Mouse (Mus musculus): ENCODE measurements around the gene Rgl2. TPM values are rescaled to one million over a fixed set of nuclear protein-coding genes. Genes with fewer than 3 reads are reported as not detected.
"Not testable (repeated sequence)": the region's sequence is repeated elsewhere in the genome, so short reads cannot be mapped to it uniquely, and the experiment has no call there.

Gene Rgl2
- polyA plus RNA-seq, 1 experiment from 2014 or later = 43.1 TPM

DNA sequence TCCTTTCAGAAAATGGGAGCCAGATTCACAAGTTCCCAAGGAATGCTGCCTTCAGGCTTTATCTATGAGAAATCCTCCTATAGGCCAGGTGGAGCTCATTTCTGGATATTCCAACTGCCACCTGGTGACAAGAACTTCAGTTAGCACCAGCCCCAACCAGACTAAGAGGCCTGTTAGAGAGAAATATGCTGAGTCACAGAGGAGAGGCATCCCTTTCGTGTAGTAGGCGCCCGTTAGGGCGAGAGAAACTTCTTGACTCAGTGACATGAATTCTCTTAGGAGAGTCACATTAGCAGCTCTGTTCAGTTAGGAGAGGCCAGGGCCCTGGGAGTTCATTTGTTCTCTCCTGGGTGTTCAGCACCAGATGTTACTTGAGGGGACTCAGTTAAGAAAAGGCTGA, 29.7 kb upstream of the Rgl2 start:
- Histone ChIP-seq H3K9me3 (replicated peaks) (no peaks in the 10 kb centered on the region), H3K27me3 (ENCODE audit: low read depth, poor library complexity, severe bottlenecking) (no peaks in the 10 kb centered on the region), H3K4me3 (no peak overlapping the region), H3K36me3 (no peaks in the 10 kb centered on the region), H3K4me1 (peaks cover under 1% of the 10 kb centered on the region; the same call in 1 of the 2 replicates), H3K27ac (replicated peaks) (no peak overlapping the region)
- DNase-seq (ENCODE audit: low spot score) = no peak
- WGBS = 87% methylated on average over 4 of the region's 4 CpGs

DNA sequence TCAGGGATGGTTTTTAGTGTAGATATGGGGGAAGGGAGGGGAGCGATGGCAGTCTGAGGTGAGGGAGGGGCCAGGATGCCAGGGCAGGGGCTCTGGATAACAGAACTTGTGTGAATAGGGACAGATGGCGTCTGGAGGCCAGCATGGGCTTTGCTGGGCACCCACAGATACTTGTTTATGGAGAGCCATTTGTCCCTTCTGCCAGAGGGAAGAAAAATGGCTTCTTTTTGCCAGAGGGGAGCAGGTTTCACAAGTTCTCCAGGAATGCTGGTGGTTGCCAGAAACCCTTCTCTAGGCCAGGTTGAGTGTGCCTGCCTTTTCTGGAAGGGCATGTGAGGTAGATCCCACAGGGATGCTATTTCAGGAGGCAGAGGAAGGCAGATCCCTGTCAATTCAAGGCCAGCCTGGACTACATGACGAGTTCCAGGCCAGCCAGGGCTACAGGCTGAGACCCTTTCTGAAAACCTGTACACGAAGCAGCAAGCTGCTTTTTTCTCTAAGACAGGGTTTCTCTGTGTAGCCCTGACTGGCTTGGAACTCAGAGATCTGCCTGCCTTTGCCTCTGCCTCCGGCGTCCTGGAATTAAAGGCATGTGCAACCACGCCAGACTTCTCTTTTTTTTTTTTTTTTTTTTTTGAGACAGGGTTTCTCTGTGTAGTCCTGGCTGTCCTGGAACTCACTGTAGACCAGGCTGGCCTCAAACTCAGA, 28.9 kb upstream of the Rgl2 start:
- Histone ChIP-seq H3K36me3 (no peaks in the 10 kb centered on the region), H3K4me3 (no peak overlapping the region), H3K27ac (replicated peaks) (no peak overlapping the region), H3K27me3 (ENCODE audit: low read depth, poor library complexity, severe bottlenecking) (no peaks in the 10 kb centered on the region), H3K4me1 (peaks cover 5% of the 10 kb centered on the region), H3K9me3 (replicated peaks) (no peaks in the 10 kb centered on the region)
- DNase-seq (ENCODE audit: low spot score) = no peak
- 88% methylated on average over 7 of the region's 7 CpGs for WGBS

DNA sequence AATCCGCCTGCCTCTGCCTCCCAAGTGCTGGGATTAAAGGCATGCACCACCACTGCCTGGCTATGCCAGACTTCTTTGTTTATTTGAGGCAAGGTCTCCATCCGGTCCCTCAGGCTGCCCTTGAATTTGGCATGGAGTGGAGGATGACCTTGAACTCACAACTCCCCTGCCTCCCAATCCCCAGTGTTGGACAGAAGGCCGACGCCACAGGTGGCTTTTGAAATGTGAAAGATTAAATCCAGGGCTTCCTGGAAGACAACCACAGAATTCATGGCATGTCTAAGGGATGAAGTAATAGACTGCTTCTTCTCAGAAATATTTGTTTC, 28.4 kb upstream of the Rgl2 start:
- WGBS = 86% methylated on average over 4 of the region's 4 CpGs
- Histone ChIP-seq H3K9me3 (replicated peaks) (no peaks in the 10 kb centered on the region), H3K36me3 (no peaks in the 10 kb centered on the region), H3K27me3 (ENCODE audit: low read depth, poor library complexity, severe bottlenecking) (no peaks in the 10 kb centered on the region), H3K4me1 (peaks cover 5% of the 10 kb centered on the region), H3K4me3 (no peak overlapping the region), H3K27ac (replicated peaks) (no peak overlapping the region)
- no peak for DNase-seq (ENCODE audit: low spot score)

DNA sequence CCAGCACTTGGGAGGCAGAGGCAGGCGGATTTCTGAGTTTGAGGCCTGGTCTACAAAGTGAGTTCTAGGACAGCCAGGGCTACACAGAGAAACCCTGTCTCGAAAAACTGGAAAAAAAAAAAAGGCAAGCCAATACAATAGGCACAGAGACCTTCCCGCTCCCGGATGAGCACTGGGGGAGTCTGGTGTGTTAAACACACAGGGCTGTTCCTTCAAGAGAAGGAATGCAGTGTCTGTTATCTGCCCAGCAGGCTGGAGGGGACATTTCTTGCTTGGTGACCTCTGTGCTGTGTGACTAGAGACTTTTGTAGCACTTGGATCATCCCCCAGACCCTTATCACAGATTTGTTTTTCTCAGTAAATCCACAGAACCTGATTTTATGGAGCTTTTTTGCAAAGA, 27.7 kb upstream of the Rgl2 start:
- H3K4me1 ChIP-seq = peaks cover 5% of the 10 kb centered on the region
- WGBS = 87% methylated on average over 4 of the region's 4 CpGs
- H3K9me3 ChIP-seq (replicated peaks) = no peaks in the 10 kb centered on the region
- H3K4me3 ChIP-seq = no peak overlapping the region
- no peaks in the 10 kb centered on the region for H3K36me3 ChIP-seq
- no peak for DNase-seq (ENCODE audit: low spot score)
- H3K27me3 ChIP-seq (ENCODE audit: low read depth, poor library complexity, severe bottlenecking) = peaks cover 1% of the 10 kb centered on the region; the same call in 1 of the 2 replicates
- H3K27ac ChIP-seq (replicated peaks) = no peak overlapping the region

DNA sequence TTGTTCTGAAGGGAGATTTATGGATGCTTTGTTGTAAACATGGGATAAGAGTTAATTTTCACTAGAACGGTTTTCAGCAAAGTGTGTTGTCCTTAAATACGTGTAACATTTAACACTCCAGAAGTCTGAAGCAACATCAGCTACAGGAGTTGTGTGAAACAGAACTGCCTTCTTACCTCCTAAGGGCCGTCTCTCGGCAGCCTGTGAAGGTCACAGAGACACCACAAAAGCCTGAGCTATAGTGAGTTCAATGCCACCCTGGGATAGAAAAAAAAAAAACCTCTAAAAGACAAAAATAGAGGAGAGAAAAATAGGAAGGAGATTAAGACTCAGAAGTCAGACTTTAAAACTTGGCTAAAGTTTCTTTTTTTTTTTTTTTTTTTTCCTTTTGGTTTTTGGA, 27.3 kb upstream of the Rgl2 start:
- 88% methylated on average over 4 of the region's 4 CpGs for WGBS
- H3K4me1 ChIP-seq = peaks cover 5% of the 10 kb centered on the region
- peaks cover 6% of the 10 kb centered on the region; the same call in 1 of the 2 replicates for H3K27me3 ChIP-seq (ENCODE audit: low read depth, poor library complexity, severe bottlenecking)
- no peaks in the 10 kb centered on the region for H3K36me3 ChIP-seq
- H3K4me3 ChIP-seq = no peak overlapping the region
- no peak overlapping the region for H3K27ac ChIP-seq (replicated peaks)
- DNase-seq (ENCODE audit: low spot score) = no peak
- no peaks in the 10 kb centered on the region for H3K9me3 ChIP-seq (replicated peaks)

DNA sequence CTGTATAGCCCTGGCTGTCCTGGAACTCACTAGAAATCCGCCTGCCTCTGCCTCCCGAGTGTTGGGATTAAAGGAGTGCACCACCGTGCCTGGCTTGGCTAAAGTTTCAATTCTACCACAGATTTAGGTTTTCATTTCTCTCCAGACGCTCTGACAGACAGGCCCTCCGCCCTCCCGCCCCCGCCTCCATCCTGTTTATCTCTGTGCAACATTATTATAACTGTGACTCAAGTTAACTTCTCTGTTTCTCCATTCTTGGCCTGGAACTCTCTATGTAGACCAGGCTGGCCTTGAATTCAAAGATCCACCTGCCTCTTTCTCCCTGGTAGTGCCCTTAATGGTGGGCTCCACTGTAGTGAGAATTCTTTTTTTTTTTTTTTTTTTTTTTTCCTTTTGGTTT, 26.9 kb upstream of the Rgl2 start:
- no peaks in the 10 kb centered on the region for H3K36me3 ChIP-seq
- DNase-seq (ENCODE audit: low spot score) = no peak
- no peaks in the 10 kb centered on the region for H3K9me3 ChIP-seq (replicated peaks)
- 85% methylated on average over 7 of the region's 7 CpGs for whole genome bisulfite sequencing
- H3K4me1 ChIP-seq = peaks cover 5% of the 10 kb centered on the region
- H3K27me3 ChIP-seq (ENCODE audit: low read depth, poor library complexity, severe bottlenecking) = peaks cover 7% of the 10 kb centered on the region; the same call in 1 of the 2 replicates
- no peak overlapping the region for H3K4me3 ChIP-seq
- H3K27ac ChIP-seq (replicated peaks) = no peak overlapping the region

DNA sequence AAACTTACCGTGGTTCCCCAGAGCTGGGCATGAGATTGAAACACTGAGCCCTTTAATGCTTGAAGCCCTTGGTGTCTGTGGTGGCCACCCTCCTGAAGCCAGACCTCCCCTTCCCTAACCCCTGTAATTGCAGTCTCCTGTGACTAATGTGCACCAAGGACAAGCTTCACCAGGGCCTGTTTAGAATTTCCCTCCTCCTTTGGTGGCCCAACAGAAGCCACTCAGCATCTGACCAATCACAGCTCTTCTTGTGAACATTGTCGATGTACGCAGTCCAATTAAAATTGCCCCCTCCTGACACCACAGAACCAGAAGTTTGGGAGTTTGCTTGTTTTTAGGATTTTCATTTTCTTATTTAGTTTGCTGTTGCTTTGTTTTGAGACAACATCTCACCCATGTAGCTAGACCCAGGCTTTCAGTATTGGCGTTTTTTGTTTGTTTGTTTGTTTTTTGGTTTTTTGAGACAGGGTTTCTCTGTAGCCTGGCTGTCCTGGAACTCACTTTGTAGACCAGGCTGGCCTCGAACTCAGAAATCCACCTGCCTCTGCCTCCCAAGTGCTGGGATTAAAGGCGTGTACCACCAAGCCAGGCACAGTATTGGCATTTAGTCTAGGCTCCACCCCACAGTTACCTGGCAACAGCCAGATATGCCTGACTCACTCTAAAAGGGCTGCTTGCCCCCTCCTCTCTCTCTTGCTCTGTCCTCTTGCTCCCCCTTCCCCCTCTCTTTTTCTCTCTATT, 25.3 kb upstream of the Rgl2 start:
- H3K4me1 ChIP-seq = peaks cover 17% of the 10 kb centered on the region
- not testable (repeated sequence) for H3K27ac ChIP-seq (replicated peaks); H3K36me3 ChIP-seq; DNase-seq (ENCODE audit: low spot score); H3K4me3 ChIP-seq; H3K27me3 ChIP-seq (ENCODE audit: low read depth, poor library complexity, severe bottlenecking); H3K9me3 ChIP-seq (replicated peaks)
- 80% methylated on average over 6 of the region's 6 CpGs for WGBS

DNA sequence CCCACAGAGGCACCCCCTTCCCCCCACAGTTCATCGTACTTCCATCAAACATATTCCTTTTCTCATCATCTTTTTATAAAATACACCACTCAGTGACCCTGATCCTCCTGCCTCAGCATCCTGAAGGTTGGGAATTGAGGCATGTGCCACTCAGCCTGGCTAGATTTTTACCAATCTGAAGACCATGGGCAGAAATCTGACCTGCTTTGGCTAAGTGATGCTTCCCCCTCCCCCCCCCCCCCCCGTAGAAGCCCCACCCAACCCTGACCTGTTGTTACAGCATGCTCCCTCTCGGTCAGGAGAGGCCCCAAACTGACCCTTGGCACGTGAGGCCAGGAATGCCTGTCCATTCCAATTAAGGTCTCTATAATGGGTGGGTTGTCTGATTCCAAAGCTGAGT, 24.5 kb upstream of the Rgl2 start, which contains the start of gene Platr17:
TSS of gene Platr17 (plus strand) at position 301 of the 400 bp plus-strand sequence.
- not testable (repeated sequence) for DNase-seq (ENCODE audit: low spot score); H3K9me3 ChIP-seq (replicated peaks); H3K4me3 ChIP-seq; H3K27ac ChIP-seq (replicated peaks); H3K27me3 ChIP-seq (ENCODE audit: low read depth, poor library complexity, severe bottlenecking); H3K36me3 ChIP-seq
- 29% methylated on average over 4 of the region's 4 CpGs for WGBS
- H3K4me1 ChIP-seq = peaks cover 18% of the 10 kb centered on the region

DNA sequence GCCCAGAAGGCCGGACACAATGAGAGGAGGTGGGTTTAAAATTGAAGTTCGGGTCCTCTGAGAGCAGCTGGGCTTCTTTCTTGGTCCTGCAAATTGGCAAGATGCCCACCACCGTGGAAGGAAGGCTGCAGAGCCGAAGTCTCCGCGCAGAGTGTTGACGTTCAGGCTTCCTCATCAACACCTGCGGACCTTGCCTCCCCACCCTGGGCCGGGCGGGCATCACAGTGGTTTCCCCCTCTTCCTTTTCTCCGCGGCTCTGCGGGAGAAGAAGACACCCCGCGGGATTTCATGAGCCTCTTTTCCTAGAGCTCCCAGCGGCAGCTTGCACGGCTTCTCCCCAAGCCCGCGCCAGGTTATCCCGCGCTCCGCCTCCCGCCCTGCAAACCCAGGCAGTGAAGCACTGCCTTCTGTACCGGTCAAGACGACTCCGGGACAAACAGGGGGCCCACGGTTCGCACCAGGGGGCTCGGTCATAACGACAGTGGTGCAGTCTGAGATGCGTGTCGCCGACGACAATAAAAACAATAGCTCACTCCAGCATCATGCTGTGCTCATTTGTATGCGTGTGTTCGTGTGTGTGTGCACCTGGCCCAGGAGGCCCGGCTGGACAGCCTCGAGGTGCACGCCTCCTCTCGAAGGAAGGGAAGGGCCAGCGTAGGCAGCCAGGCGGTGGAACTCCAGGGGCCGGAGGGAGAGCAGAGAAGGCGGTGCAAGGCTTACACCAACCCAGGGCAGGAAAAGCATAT, 20.8 kb upstream of the Rgl2 start:
- Histone ChIP-seq H3K36me3 (peaks cover 32% of the 10 kb centered on the region), H3K9me3 (replicated peaks) (no peaks in the 10 kb centered on the region), H3K27me3 (ENCODE audit: low read depth, poor library complexity, severe bottlenecking) (peaks cover 7% of the 10 kb centered on the region; the same call in 1 of the 2 replicates), H3K4me3 (peak overlapping the region; percentile 85), H3K27ac (replicated peaks) (peak overlapping the region; percentile 91), H3K4me1 (peaks cover 39% of the 10 kb centered on the region)
- DNase-seq (ENCODE audit: low spot score) = peak; percentile 54
- under 1% methylated on average over 44 of the region's 44 CpGs for WGBS

DNA sequence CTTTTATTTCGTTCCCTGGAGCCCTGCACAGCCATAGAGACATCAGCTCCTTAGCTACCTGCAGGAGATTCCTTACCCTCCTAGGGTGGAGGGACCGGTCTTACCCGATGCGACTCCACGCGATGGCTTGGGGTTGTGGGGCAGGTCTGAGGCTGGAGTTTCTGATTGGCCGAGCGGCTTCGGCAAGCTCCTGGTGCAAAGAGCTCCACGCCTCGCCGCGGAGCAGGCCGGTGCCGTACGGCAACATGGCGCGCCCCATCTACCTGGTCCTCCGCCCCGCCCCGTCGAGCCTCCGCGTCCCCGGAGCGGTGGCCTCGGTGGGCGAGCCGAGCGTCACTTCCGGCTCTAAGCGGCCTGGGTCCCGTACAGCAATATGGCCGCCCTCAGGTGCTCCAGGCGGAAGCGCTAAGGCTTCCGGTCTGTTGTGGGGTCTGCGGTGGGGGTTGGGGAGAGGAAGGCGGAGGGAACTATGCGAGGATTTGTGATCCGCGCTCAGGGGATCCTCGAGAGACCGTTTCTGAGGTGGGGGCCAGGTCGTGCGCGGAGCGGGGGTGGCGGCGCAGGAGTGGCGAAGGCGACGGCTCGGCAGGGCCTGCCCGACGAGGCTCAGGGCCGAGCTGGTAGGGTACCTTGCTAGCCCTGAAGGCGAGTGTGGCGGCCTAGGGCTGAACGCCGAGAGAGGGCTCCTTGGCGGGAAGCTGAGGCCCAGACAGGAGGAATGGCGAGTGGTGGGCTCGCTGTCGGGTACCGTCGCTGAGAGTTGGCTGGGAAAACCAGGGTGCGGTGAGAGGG, 20.1 kb upstream of the Rgl2 start, which contains the start of gene Daxx:
TSS of gene Daxx (plus strand) at position 338 of the 792 bp plus-strand sequence.
- peaks cover 40% of the 10 kb centered on the region for H3K36me3 ChIP-seq
- WGBS = under 1% methylated on average over 68 of the region's 68 CpGs
- H3K9me3 ChIP-seq (replicated peaks) = no peaks in the 10 kb centered on the region
- peak; percentile 99 for DNase-seq (ENCODE audit: low spot score)
- peak within 1 kb of the TSS; percentile 91 for H3K27ac ChIP-seq (replicated peaks)
- H3K4me3 ChIP-seq = peak within 1 kb of the TSS; percentile 85
- H3K27me3 ChIP-seq (ENCODE audit: low read depth, poor library complexity, severe bottlenecking) = peaks cover 7% of the 10 kb centered on the region; the same call in 1 of the 2 replicates
- H3K4me1 ChIP-seq = peaks cover 44% of the 10 kb centered on the region

DNA sequence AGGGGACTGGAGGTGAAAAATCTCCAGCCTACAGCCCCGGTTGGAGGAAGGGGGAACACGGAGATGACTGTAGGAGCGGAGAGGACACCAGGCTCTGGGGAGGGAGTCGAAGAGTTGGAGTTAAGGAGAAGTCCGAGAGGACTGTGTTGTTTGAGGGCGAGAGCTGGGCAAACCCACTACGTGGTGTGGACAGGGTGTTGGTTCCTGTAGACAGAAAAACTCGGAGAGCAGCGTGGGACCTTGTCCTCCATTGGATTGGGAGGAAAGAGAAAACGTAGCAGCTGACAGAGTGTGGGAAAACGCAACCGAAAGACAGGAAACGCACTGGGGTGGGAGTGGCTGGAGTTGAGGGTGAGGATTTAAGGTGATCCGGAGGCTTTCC, 19.5 kb upstream of the Rgl2 start:
- WGBS = 1% methylated on average over 14 of the region's 14 CpGs
- H3K9me3 ChIP-seq (replicated peaks) = no peaks in the 10 kb centered on the region
- peak overlapping the region; percentile 91 for H3K27ac ChIP-seq (replicated peaks)
- no peak for DNase-seq (ENCODE audit: low spot score)
- H3K36me3 ChIP-seq = peaks cover 46% of the 10 kb centered on the region
- H3K4me1 ChIP-seq = peaks cover 47% of the 10 kb centered on the region
- peaks cover 7% of the 10 kb centered on the region; the same call in 1 of the 2 replicates for H3K27me3 ChIP-seq (ENCODE audit: low read depth, poor library complexity, severe bottlenecking)
- H3K4me3 ChIP-seq = peak overlapping the region; percentile 85
